Mouse (Mus musculus): ENCODE measurements around the gene Slit1.

Slit1 gene

DNA sequence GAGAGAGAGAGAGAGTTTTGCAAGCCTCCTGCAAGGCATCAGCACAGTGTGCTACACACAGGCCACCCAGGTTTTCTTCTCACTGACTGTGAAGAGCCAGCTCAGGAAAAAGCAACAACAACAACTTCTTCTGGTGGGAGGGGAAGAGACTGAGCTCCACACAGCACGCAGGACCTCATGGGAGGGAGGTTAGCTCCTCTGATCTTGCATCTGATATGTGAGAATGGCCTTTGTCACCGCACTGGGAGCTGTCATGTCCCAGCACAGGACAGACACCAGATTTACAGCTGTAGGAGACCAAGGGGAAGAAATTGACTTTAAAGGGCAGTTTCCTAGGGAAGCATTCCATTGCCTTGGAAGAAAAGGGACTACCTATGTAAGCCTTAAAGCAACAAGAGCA, 20.1 kb downstream of the Slit1 start:
- DNase-seq (ENCODE audit: low spot score): no peak

- no peak for DNase-seq (ENCODE audit: low spot score)
Measured at GRCm38 (mm10) chr19:41719436-41719835, 24.0 kb downstream of the Slit1 start.

DNA sequence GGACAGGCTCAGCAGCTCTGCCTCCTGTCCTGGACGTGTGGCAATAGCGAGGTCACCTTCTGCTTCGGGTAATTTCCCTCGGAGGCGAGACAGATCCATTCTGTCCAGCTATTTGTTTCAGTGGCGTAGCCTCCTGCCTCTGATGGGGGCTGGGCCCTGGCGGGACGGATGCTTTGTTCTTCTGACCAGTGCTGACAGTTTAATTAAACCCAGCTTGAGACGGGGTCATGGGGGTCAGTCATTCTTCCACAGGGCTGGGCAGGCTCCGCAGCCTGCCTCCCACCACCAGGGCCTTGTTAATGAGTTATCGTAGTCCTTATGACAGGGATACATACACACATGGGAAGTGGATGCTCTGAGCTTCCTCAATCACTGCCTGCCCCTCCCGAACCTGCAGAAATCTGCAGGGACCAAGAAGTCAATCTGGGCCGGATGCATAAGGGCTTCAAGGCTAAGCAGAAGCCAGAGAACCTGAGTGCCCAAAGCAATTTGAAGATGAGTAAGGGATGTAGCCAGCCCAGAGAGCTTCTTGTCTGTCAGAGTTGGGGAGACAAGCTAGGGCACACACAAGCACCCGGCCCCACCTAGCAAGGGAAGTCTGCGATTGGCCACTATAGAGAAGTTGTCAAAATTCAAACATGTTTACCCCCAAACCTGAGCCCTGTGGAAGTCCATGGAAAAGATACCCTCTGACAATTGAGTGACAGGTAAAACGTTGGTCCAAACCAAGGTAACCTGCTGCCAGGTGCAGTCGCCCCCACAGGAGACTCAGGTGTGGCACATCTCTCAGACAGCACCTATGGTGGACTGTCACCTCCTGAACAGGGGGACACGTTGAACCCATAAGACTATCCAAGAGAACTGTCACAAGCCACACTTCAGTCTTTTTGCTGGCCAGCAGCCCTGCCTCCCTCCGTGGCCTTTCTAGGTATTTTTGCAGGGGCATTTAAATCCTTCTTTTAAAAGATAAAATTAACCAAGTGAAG, 26.9 kb downstream of the Slit1 start:
- DNase-seq (ENCODE audit: low spot score): no peak

DNA sequence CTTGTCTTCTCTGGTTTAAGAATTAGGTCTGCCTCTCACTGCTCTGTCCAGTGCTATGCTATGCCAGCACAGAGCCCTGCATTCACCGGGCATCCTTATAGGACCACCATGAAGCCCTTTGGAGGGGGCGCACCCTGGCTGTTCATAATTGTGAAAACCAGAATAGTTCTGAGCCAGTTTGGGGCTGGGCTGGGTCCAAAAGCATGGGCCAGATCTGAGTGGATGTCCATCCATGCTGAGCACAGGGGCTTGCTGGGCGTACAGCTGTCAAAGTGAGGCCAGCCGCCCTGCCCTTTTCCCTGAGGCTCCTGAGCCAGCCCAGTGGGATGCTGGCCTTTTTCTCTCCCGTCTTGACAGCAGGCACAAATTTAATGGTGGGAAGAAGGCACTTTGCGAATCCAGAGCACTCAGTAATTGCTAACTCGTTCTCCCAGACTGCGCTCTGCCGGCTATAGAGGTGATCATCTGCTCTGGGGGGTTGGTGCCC, 29.0 kb downstream of the Slit1 start:
- no peak for DNase-seq (ENCODE audit: low spot score)

DNA sequence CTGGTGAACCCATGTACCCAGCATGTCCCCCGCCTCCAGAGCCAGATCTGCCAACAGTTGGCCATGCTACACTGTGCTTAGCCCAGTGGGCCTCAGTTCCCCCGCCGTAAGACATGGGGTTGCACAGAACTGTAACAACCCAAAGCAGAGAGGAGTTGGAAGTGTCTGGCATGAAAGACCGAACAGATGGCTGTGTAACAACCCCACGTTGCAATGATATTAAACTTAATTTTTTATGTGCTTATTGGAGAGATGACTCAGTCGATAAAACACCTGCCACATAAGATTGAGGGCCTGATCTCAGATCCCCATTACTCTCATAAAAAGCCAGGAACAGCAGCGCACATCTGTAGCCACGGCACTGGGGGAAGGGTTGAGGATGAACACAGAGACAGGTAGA, 30.6 kb downstream of the Slit1 start:
- DNase-seq (ENCODE audit: low spot score): no peak

- no peak for DNase-seq (ENCODE audit: low spot score)
Measured at GRCm38 (mm10) chr19:41711665-41712064, 31.8 kb downstream of the Slit1 start.

DNA sequence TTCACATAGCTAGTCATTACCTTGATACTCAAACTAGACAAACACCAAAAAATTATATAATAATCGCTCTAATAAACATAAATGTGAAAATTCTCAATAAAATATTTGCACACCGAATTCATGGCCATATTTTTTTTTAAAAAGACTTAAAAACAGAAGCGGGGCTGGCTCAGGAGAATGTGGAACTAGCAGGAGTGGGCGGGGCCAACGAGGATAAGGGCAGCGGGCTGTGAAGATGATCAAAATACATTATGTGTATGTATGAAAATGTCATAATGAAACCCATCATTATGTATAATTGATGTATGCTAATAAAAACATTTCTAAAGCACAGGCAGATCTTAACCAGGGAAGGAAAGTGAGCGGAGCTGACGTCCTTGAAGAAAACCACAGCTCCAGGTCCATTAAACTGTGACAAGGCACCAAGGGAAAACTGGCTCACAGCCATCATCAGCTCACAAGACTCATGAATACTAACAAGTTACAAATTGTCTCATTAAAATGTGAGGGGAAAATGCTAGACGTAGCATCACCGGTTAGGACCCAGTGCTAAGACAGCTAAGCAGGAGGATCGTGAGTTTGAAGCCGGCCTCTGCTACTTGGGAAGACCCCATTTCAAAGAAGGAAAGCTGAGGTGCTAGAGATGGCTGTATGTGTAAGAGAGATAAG, 33.8 kb downstream of the Slit1 start:
- no peak for DNase-seq (ENCODE audit: low spot score)

DNA sequence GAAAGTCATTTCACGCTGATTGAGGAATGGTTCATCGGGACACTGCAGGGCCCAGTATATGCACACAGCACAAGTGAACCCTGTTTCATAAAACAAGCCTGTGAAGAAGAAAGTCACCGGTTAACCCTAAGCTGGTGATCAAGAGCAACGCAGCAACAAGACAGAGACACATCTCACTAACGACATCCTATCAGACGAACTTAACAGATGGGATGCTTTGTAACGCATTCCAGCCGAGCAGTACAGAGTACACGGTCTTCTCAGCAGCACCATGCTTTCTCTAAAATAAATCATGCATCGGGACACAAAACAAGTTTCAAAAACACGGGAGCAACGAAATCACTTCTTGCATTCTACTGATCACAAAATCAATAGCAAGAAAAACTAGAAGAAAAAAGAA, 35.6 kb downstream of the Slit1 start:
- no peak for DNase-seq (ENCODE audit: low spot score)

DNA sequence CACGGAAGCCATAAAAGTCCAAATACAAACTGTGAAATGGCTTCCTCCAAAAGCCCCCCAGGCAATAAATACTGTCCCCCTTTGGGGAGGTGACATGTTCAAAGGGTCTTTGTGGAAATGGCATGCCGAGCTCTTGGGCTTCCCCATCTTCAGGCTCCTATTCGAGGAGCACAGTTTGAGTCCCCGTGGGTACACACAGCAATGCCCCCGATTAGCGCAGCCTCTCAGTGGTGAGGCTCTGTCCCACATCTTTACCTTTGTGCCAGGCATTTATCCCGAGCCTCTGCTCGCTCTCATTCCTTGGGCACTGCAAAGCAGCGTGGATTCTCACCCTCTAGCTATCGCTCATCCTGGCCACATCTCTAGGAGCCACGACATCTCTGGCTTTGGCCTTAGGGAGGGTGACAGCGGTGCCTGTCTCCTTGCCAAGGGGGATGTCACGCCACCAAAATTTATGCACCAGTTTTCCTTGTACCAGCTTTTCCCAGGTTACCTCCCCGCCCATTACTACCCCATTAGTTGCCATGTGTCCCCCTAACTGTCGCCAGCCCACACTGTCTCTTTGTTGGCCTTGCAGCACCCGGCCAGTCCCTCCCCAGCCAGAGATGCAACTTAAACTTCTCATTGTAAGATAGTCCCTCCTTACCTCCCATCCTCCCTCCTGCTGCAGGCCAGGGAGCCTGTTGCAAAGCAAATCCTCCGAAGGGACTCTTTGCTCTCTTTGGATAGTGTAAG, 37.2 kb downstream of the Slit1 start:
- DNase-seq (ENCODE audit: low spot score): no peak

DNA sequence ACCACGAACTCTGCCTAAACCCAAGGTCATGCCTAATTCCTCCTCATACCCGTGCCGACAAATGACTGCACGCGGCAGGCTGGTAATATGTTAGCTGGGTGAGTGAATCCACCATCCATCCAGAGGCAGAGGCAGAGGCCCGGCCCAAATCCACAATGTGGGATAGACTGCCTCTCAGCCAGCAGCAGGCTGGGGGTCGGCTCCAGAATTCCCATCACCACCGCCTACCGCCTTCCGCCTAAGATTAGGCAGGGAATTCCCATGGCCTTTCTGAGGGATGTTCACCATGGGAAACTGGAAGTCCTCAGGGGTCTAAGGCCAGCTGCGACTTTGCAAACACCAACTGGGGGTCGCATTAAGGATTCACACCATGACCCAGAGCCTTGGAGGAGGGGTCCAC, 38.0 kb downstream of the Slit1 start:
- DNase-seq (ENCODE audit: low spot score): no peak

- no peak for DNase-seq (ENCODE audit: low spot score)
Measured at GRCm38 (mm10) chr19:41702638-41703037, 40.8 kb downstream of the Slit1 start.

GRCm38 (mm10) chr19:41698857-41699424, 44.5 kb downstream of the Slit1 start:
- no peak for DNase-seq (ENCODE audit: low spot score)

DNA sequence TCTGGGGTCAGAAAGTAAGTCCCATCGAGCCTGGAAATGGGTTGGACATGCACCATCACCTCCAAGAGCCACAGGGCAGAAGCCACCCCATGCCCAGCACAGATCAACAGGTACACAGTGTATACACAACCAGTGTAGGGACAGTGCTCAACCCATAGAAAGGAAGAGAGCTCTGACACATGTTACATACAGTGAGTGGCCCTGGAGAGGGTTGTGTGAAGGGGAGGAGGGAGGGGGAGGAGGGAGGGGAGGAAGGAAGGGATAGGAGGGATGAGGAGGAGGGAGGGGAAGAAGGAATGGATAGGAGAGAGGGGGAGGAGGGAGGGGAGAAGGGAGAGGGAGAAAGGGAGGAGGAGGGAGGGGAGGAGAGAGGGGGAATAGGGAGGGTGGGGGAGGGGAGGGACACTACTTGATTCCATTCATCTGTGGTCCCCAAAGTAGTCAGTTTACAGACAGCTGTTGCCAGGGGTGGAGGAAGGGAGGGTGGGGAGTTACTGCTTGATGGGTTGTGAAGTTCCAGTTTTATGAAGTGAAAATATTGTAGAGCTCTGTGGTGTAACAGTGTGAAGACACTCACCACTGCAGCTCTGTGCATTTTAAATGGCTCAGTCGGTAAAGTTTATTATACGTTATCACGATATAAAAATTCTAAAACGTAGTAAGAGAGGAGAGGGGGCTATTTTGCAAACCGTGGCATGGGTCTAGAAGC, 45.5 kb downstream of the Slit1 start:
- no peak for DNase-seq (ENCODE audit: low spot score)

DNA sequence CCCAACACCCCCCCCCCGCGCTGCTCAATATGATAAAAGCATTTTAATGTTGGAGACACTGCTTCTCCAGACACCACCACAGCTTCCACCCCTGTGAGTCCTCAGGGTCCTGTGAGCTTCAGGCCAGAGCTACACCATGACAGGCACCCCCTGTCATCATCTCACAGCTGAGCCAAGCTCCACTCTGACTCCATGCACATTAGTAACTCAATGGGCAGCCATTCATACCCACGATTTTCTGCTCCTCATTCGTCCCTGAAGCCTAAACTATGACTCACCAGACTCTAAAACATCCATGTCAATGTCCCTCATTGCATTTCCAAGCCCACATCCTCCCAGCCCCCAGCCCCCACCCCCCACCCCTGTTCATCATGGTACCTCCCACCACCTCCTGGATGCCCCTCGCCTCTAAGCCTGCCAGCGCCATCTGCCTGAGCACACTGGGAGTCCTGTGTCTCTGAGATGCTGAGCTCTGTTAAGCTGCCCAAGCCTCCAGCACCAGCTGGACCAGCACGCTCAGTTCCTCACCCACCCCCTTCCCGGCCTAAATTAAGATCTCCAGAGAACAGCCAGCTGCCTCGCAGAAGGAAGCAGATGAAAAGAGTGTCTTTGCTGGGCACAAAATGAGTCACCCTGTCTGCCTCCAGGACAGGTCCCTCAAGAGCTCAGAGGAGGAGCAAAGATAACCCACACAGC, 46.2 kb downstream of the Slit1 start:
- no peak for DNase-seq (ENCODE audit: low spot score)

DNA sequence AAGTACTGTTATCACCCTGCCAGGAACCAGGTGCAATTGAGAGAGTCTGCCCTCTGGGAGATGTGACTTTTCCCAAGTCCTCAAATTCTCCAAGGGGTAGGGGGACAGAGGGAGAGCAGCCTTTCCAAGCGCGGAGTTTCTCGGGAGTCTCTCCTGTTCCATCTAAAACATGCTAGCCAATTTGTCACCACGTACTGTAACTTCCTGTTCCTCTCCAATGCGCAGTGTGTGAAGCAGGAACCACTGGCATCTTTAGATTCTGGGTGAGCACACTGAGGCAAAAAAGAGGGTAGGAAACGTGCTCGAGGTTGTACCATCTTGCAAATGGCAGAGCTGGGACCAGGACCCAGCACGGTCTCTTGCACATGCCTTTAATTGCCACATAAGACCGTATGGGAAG, 47.0 kb downstream of the Slit1 start:
- DNase-seq (ENCODE audit: low spot score): no peak

- DNase-seq (ENCODE audit: low spot score): no peak
Measured at GRCm38 (mm10) chr19:41695046-41695445, 48.4 kb downstream of the Slit1 start.

GRCm38 (mm10) chr19:41694610-41695009, 48.9 kb downstream of the Slit1 start:
- no peak for DNase-seq (ENCODE audit: low spot score)

DNA sequence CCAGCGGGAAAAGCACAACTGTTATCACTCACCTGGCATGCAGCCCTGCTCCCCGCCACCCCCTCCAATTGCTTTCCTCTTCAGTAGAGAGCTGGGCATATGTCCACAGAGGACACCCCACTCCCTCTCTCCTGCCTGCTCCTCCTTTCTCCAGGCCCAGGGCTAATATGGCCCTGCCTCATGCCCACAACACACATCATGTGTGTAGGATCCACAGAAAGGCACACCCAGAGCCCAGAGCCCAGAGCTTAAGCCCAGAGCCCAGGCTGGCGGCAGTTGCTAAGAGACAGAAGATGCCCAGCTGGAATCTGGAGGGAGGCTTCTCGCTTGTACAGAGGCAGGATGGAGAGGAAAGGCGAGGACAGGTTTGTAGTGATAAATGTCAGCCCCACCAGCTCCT, 49.7 kb downstream of the Slit1 start:
- DNase-seq (ENCODE audit: low spot score): no peak

DNA sequence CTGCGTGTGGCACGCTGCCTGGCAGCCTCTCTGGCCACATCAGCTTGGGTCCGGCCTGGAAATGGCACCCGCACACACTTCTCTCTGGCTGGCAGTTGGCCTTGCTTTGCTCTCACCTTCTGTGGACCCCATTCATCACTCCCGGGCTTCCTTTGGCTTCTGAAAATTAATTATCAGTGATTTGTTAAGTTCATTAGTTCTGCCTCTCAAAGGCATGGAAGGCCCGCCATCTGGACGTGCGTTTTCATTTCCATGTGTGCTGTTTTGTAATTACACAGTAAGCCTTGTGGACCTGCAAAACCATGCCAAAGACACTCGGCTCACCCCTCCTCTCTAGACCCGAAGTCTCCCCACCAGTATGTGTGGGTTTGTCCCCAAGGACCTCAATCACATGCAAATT, 53.4 kb downstream of the Slit1 start:
- no peak for DNase-seq (ENCODE audit: low spot score)

DNA sequence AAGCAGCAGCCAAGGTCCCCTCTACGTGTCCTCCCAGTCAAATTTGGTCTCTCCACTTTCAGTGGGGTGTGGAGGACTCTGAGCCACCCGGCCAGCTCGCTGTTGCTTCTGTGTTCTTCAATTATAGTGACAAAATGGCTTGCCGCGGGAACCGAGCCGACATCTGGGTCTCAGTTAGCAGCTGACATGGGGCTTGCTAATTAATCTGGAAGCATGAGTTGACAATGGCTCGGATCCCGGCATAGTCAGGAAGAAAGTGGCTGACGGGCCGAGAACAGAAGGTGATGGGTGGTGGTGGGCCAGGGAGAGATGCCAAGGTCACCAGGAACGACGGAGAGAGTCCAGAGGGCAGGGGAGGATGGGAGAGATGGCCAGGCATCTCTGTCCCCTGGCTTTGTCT, 55.2 kb downstream of the Slit1 start:
- DNase-seq (ENCODE audit: low spot score): no peak

DNA sequence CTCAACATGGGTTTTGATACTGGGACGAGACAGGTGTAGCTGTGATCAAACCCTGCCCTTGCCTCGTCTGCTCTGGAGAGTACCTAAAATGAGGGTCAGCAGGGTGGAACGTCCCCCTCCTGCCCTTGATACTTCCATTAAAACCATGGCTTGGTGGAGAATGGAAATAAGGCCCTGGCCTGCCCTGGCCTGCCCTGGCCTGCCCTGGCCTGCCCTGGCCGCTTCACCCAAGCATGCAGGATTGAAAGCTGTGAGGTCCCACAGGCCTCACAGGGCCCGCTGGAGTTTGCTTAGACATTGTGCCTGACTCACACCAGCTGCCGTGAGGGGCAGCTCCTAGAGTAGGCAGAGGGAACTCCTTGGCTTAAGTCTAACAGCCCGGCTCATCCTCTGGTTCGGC, 55.6 kb downstream of the Slit1 start:
- DNase-seq (ENCODE audit: low spot score): no peak
